Mouse (Mus musculus) gastrocnemius, postnatal 4 days (tissue): Measurements from ENCODE around the gene Otud7a. TPM values are rescaled to one million over a fixed set of nuclear protein-coding genes. Genes with fewer than 3 reads are reported as not detected.

ENCODE experiments used
- DNase-seq, 2 experiments: peaks; one replicate each; pipeline ENCODE4 v3.0.0; 2021 to 2022; ENCODE audit warnings: low spot score in 2 of 2, mixed read lengths in 2 of 2
- long read RNA-seq, 2 experiments: library from polyadenylated mRNA; stranded (forward); transcript quantifications; one replicate each; pipeline ENCODE4 v2.0.0; 2021
- total RNA-seq, 2 experiments: library from RNA; stranded (reverse); gene quantifications; 2 replicates each; pipeline ENCODE4 v1.2.3; 2021

Otud7a gene
- under 1 TPM; 0.29 to 0.34 TPM for total RNA-seq
- long read RNA-seq, experiment 1: 0 reads
- long read RNA-seq, experiment 2: 0 reads

- peak; percentile 20 to 36 for DNase-seq
Observed at GRCm38 (mm10) chr7:63444484-63445345, at the start of gene Otud7a. TSS of gene Otud7a (plus strand) at chr7:63444751.

GRCm38 (mm10) chr7:63405988-63406387 is 38.6 kb upstream of the Otud7a start:
- DNase-seq: no peak

- DNase-seq: no peak
Observed at GRCm38 (mm10) chr7:63445346-63445700, 772 bp downstream of the Otud7a start.

- DNase-seq: no peak
Observed at GRCm38 (mm10) chr7:63446951-63447350, 2.4 kb downstream of the Otud7a start.

GRCm38 (mm10) chr7:63455228-63455627 is 10.7 kb downstream of the Otud7a start:
- DNase-seq: no peak

GRCm38 (mm10) chr7:63462234-63462633 is 17.7 kb downstream of the Otud7a start:
- no peak for DNase-seq

GRCm38 (mm10) chr7:63462684-63463083 is 18.1 kb downstream of the Otud7a start:
- DNase-seq: no peak

- no peak for DNase-seq
Observed at GRCm38 (mm10) chr7:63466729-63467128, 22.2 kb downstream of the Otud7a start.

- DNase-seq: no peak
Observed at GRCm38 (mm10) chr7:63468258-63468657, 23.7 kb downstream of the Otud7a start.

- no peak for DNase-seq
Observed at GRCm38 (mm10) chr7:63483091-63483490, 38.5 kb downstream of the Otud7a start.

- DNase-seq: no peak
Observed at GRCm38 (mm10) chr7:63497051-63497547, 52.5 kb downstream of the Otud7a start.

GRCm38 (mm10) chr7:63504202-63504601 is 59.7 kb downstream of the Otud7a start:
- no peak for DNase-seq

- no peak for DNase-seq
Observed at GRCm38 (mm10) chr7:63508079-63508478, 63.5 kb downstream of the Otud7a start.

- no peak for DNase-seq
Observed at GRCm38 (mm10) chr7:63509825-63510224, 65.3 kb downstream of the Otud7a start.

GRCm38 (mm10) chr7:63511458-63511857 is 66.9 kb downstream of the Otud7a start:
- no peak for DNase-seq

GRCm38 (mm10) chr7:63512561-63512960 is 68.0 kb downstream of the Otud7a start:
- DNase-seq: no peak

GRCm38 (mm10) chr7:63516141-63516895 is 71.8 kb downstream of the Otud7a start:
- no peak for DNase-seq

GRCm38 (mm10) chr7:63520299-63520698 is 75.7 kb downstream of the Otud7a start:
- DNase-seq: no peak

- no peak for DNase-seq
Observed at GRCm38 (mm10) chr7:63522403-63522802, 77.9 kb downstream of the Otud7a start.

- DNase-seq: no peak
Observed at GRCm38 (mm10) chr7:63523051-63523450, 78.5 kb downstream of the Otud7a start.

GRCm38 (mm10) chr7:63540293-63540692 is 95.7 kb downstream of the Otud7a start:
- no peak for DNase-seq

- no peak for DNase-seq
Observed at GRCm38 (mm10) chr7:63554457-63554856, 109.9 kb downstream of the Otud7a start.
